ENCODE assay signal across 1 mouse cellular context in the genomic region with DNA sequence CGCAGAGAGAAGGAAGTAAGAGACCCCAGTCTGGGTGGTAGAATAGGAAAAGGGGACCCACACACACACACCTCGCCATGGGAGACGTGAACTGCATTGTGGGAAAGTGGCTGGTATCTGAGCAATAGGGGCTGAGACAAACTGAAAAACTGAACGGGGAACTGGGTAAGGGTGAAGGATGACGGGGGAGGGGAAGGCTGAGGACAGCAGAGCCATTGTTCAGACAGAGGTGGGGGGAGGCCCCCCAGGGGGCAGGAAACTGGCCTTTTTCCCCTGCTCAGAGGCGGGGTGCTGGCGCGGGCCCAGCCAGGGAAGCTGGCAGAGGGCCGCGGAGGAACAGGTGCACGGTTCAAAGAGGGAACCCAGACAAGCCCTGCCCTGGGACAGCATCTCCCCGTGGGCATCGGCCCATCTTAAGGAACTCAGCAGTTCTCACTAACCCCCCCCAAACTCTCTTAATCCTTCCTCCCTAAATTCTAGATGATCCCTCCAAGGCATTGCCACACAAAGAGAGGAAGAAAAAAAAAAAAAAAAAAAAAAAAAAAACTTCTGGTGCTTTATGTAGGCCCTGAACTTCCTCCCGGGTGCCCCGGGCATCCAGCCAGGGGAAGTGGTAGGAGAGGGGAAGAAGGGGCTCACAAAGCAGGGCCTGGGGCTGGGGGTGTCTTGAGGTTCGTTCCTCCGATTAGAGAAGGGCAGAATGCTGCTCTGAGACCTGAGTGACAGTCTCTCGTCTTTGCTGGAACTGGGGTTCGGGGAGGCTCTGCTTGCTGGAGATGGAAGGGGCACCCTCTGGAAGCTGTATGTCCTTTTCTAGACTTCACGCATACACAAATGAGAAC.
TF ChIP-seq lines count a peak whose summit lies in the region.

No protein-coding gene starts in this region.

TF ChIP-seq in C2C12, 6 proteins besides CTCF, POLR2A, EP300 and RAD21:
- peak; percentile 3 for TF ChIP-seq MYOD1 (IDR thresholded peaks at IDR 0.05; ENCODE audit: control insufficient read depth, insufficient read length, low read depth)
- TF ChIP-seq MAX (IDR thresholded peaks at IDR 0.05): no peak
- no peak for TF ChIP-seq USF1 (IDR thresholded peaks at IDR 0.05; ENCODE audit: low read depth)
- no peak for TF ChIP-seq FOSL1 (IDR thresholded peaks at IDR 0.05; ENCODE audit: insufficient read depth, low read length, poor library complexity, severe bottlenecking)
- no peak for TF ChIP-seq CEBPB (IDR thresholded peaks at IDR 0.05; ENCODE audit: low read depth)
- TF ChIP-seq MYOG (IDR thresholded peaks at IDR 0.05; ENCODE audit: control insufficient read depth, extremely low read depth, insufficient read length): no peak
TF ChIP-seq in C2C12: peak in this region for 1.
